26 mouse cellular contexts compared by ENCODE assay signal in the genomic region with DNA sequence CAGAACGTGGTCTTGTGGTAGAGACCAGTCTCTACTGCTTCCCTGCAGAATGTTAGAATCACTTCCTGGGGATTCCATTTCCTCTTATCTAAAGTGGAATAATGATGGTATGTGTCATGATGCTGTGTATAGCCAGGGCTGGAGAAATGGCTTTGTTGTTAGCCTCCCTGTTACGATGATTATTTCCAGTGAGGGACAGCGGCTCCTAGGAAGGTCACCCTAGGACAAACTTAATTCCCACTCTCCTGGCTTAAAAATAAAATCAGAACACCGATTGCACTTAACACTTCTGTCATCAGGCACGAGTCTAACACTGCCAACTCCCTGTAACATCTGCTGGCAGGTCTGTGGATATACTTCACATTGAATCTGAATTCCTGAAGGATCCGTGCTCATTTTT.
"Had no signal": no experiment of that assay in that cellular context is flagged by ENCODE, and none has a peak within 500 bp of the region (broad histone marks: within the 10 kb centered on the region; RNA-seq: fewer than 3 reads in every experiment).

No protein-coding gene starts in this region.

- H3K4me3 ChIP-seq: gastrocnemius, adult 2 months; heart, adult 2 months; heart, embryonic 13.5 days; hindbrain, embryonic 10.5 days; hindbrain, embryonic 12.5 days; intestine, embryonic 15.5 days; layer of hippocampus, adult 2 months; left cerebral cortex, adult 2 months; limb, embryonic 10.5 days; limb, embryonic 12.5 days; liver, embryonic 12.5 days had no signal

- H3K4me1 ChIP-seq: hindbrain, embryonic 10.5 days; hindbrain, embryonic 12.5 days; intestine, embryonic 15.5 days; limb, embryonic 10.5 days; limb, embryonic 12.5 days; liver, embryonic 12.5 days had no signal

- ATAC-seq: hindbrain, embryonic 16.5 days; inflammation-experienced regulatory T-cells, adult 6 months; intestine, embryonic 15.5 days; intestine, postnatal 0 days; liver, embryonic 12.5 days had no signal

- H3K36me3 ChIP-seq: heart, embryonic 13.5 days; hindbrain, embryonic 10.5 days; hindbrain, embryonic 12.5 days; intestine, embryonic 15.5 days; limb, embryonic 10.5 days; limb, embryonic 12.5 days; liver, embryonic 12.5 days had no signal

- H3K27ac ChIP-seq: gastrocnemius, adult 2 months; heart, adult 2 months; heart, embryonic 13.5 days; hindbrain, embryonic 10.5 days; hindbrain, embryonic 12.5 days; hindbrain, embryonic 14.5 days; intestine, embryonic 15.5 days; layer of hippocampus, adult 2 months; left cerebral cortex, adult 2 months; limb, embryonic 10.5 days; limb, embryonic 12.5 days; liver, embryonic 12.5 days; liver, embryonic 14.5 days had no signal

- H3K27me3 ChIP-seq: heart, embryonic 13.5 days; hindbrain, embryonic 12.5 days; intestine, embryonic 15.5 days; limb, embryonic 12.5 days; liver, embryonic 12.5 days had no signal

- H3K4me2 ChIP-seq: heart, embryonic 11.5 days; heart, embryonic 13.5 days; hindbrain, embryonic 12.5 days; hindbrain, embryonic 14.5 days; intestine, embryonic 15.5 days; limb, embryonic 12.5 days; liver, embryonic 12.5 days had no signal

- DNase-seq: gastrocnemius, adult 2 months; gastrocnemius, postnatal 10 days; gastrocnemius, postnatal 25 days; heart, adult 2 months; heart, postnatal 36 days; kidney, adult 18-20 months; kidney, adult 8-10 months; kidney, postnatal 10 days; kidney, postnatal 25 days; kidney, postnatal 4 days; liver had no signal

- H3K9me3 ChIP-seq: heart, embryonic 13.5 days; hindbrain, embryonic 10.5 days; hindbrain, embryonic 12.5 days; intestine, embryonic 15.5 days; limb, embryonic 10.5 days; limb, embryonic 12.5 days; liver, embryonic 12.5 days had no signal

- H3K9ac ChIP-seq: heart, embryonic 13.5 days; hindbrain, embryonic 12.5 days; hindbrain, embryonic 14.5 days; intestine, embryonic 15.5 days; limb, embryonic 12.5 days; liver, embryonic 12.5 days; liver, embryonic 14.5 days had no signal
